Mouse (Mus musculus): Measurements from ENCODE around the gene Cst13.
A peak's percentile ranks its signal among the peaks of the same experiment; 100 is the strongest.

Cst13 gene

GRCm38 (mm10) chr2:148875335-148875811 is 55.5 kb downstream of the Cst13 start, which contains the start of gene Cst3:
Gene Cst3, minus strand, starts transcription at chr2:148875692.
- peak; percentile 81 for DNase-seq (ENCODE audit: low spot score)

GRCm38 (mm10) chr2:148877016-148877770 is 57.3 kb downstream of the Cst13 start:
- DNase-seq (ENCODE audit: low spot score): no peak

GRCm38 (mm10) chr2:148878641-148879130 is 58.8 kb downstream of the Cst13 start:
- DNase-seq (ENCODE audit: low spot score): no peak

- DNase-seq (ENCODE audit: low spot score): no peak
Observed at GRCm38 (mm10) chr2:148879199-148879598, 59.3 kb downstream of the Cst13 start.

Measured in left cerebral cortex, adult 11 months (tissue).